Mouse (Mus musculus) ovary, postnatal 36 days (tissue): ENCODE measurements around the gene Armh1.

Experiments
- DNase-seq: peaks from one replicate; pipeline ENCODE4 v3.0.0; 2022; ENCODE audit warnings: low spot score, mixed read lengths

Gene Armh1

GRCm38 (mm10) chr4:117251801-117252316, at the start of gene Armh1, which contains the start of gene Tmem53:
Gene Armh1 (minus strand): TSS chr4:117252125.
Gene Tmem53 (plus strand): TSS chr4:117251951.
- DNase-seq = peak; percentile 94

DNA sequence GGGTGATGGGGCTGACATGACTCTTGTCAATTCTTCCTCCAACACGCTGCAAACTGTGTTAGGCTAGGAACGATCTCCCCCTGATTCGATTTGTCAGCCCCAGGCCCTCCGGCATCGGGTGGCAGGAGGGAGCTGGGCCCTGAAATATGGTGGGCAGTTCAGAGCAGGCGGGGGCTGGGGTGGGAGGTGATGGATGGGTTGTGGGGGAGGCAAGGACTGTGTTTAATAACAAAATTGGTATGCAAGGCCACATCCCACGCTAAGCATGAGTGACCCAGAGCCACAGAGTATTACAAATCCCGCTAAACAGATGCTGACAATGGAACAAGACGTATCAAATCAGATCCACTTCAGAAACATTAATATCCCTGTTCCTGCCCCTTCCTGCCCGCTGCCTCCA, 48.0 kb upstream of the Armh1 start:
- DNase-seq = no peak

DNA sequence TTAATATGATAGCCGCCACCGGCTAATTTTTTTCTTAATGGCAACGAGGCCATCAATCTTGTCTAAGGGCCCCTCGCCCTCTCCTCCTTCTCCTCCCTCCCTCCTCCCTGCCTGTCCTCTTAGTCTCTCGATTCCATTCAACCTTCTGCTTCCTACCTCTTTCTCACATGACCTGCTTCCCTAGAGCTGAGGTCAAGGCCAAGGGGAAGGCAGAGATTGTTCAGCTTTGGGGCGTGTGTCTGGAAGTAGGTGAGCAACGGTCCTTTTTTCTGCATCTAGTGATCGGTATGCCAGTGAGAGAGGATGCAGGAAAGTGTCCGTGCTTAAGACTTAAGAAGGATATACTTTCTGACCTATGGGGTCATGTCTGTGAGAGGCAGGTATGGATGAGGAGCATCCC, 45.9 kb upstream of the Armh1 start:
- DNase-seq = no peak

DNA sequence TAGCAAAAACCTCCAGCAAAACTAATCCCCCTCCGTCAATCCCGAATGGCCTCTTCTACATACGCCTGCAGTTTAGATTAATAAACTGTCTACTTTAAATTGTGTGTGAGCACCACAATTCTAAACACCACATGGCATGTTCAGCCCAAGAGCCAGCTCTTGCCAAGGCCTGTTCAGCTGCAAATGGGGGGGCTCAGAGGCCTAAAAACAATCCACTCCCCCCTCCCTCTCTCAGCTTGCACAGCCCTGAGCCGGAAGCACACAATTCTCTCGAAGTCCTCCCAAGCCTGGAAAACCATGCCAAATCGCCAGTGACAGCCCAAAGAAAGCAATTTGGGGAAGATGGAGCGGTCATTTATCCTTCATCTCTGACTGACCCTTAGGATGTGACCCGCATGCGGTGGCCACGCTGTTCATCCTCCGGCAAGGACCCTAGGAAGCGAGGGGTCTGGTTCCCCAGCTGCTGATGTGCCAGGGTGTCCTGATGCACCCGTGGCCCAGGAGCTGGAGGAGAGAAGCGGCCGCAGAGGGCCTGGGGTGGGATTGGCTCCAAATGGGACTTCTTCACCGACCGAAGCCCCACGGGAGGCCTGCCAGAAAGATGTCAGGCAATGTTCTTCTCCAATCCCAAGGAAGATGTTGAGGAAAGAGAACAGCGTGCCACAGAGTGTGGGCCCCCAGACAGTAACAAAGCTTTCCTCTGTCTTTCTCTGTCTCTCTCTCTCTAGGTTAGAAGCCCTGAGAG, 45.1 kb upstream of the Armh1 start:
- DNase-seq = no peak

DNA sequence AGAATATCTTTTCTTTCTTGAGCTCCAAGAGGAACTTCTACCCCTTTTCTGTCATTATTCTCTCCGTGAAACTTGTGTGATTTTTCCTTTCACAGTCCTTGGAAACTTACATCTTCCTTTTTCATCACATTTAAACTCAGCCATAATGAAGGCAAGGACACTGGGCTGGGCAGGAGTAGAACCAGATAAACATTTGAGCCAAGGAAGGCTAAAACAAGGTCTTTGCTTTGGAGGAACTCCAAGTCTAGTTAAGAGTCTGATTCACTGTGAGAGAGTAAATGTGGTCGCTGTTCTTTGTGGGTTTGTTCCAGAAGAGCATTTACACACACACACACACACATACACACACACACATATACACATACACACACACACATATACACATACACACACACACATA, 39.8 kb upstream of the Armh1 start:
- no peak for DNase-seq

DNA sequence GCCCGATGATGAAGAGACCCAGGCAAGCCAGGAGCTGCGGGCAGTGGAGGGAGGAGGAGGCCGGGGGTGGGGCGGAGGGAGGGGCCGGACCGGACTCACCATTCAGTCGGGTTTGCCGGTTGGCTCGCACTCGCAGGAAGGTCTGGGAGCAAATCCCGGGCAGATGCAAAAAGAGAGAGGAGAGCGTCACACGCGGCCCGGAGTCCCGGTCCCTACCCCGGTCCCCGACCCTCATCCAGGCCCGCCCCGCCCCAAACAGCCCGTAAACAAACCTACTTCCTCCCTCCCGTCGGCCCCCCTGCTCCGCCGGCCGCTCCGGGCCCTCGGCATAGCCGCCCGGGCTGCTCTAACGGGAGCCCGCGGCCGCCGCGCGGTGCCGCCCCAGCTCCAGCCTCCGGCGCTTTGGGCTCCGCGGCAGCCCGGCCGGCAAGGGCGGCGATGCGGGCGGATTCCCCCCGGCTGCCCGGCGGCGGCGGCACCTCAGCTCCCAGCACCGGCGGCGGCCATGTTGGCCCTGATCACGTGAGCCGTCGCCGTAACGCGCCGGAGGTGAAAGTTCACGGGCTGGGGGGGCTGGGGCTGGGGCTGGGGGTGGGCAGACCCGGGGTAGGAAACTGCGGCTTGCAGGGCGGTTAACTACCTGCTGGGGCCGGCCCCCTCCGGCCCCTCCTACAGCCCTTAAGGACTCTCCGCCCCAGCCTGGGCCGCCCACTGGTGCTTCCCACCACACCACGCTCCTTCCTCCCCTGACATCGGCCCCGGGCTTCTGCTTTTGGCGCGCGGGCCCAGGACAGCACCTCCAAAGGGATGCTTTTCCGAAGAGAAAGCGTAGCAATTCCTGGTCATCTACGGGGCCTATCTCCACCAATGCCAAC, 37.2 kb upstream of the Armh1 start:
- DNase-seq = peak; percentile 81

DNA sequence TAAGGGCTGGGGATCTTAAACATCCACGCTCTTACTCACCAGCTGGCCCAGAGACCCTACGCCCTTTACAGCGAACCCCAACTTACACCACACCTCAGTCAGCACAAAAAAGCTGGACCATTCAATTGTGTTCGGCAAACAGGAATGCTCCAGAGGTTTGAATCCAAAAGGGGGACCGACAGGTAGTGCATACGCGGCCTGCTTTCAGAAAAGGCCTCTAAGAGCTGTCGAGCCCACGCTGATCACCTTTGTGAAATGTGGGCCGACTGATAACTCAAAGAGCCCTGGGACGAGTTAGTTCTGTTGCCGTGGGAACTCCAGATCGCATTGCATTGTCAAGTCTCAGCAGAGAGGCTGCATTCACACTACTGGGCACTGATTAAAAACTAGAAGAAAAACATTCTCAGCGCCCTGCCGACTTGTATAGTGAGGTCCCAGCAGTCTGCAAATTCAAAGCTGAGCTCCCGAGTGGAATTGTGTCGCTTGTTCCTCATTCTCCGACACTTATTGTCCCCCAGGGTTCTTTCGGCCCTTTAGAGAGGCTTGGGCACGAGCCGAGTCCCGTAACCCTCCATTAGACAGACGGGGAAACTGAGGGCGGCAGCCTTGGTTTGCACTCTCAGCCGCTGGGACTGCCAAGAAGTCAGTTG, 36.5 kb upstream of the Armh1 start:
- DNase-seq = no peak

DNA sequence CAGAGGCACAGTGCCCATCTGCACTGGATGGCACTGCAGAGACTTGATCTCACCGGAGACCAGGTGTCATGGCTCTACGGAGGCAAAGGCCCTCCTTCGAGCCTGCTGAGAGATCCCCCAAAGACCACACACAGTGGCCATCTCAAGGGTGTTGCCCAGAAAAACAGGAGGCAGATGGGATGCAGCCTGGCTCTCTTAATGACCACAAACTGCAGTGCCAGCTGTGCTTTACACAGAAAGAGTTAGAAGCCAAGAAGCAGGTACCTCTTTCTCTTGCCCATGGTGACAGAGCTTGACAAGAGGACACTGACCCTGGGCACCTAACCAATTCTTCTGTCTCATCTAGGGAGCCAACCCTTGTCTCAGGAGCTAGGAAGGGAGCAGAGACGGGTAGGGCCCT, 32.4 kb upstream of the Armh1 start:
- DNase-seq = no peak

DNA sequence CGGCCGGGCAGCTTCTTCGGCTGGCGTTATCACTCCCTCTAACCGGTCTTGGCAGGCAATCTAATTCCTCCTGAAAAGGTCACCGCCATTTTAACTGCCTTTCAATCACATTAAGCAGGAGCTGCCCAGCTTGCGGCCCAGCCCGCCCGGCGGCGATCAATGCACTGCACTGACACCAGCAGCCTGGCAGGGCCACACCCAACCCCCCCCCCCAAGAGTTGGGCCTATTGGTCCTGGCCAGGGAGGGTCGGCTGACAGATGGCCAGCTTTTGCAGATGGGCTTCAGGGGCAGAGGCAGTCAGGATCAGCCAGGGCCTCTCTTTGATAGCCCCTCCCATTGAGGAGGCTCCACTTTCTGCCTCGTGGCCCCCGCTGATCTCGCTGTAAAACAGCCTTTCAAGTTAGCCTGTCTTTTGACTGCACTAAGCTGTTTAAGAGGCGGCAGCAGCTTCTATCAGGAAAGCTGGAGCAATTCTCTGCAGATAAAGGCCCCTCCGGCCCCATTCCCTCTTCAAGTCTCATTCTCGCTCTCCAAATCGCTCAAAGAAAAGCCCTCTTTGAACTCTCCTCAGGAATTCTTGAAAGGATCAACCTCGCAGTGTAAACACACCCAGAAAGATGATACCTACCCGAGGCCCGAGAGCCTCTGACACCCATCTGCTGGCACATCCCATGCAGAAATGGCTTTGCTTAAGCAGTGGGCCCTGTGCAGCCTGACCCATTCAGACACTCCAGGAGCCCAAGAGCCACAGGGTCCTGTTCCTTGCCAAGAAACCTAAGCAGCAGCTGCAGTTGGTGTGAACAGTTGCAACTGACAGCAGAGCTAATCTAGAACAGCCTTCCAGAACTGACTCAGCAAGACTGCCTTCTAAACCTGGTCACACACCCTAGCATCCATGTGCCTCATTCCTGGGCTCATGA, 31.6 kb upstream of the Armh1 start:
- no peak for DNase-seq

GRCm38 (mm10) chr4:117281090-117281845, 29.3 kb upstream of the Armh1 start:
- no peak for DNase-seq

DNA sequence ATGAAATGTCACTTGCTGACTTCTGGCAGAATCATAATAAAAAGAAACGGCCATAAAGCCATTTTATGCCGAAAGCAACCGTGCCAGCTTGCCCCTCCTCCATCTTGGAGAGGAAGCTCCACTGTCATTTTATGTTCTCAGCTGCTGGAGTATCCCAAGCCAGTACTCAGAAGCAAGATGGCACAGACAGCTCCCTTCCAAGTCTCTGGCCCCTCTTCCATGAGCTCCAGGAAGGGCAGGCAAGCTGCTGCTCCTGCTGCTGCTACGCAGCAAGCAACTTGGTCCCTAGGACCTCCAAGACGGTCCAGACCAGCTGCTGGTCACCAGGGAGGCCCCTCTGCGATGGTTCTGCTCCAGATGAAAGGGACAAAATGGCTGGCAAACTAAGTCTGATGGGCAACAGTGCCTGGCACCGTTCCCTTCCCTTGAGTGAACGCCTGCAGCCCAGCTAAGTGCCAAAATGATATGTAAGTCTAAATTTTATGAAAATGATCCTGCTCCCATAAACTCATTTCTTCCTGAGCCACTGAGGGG, 28.5 kb upstream of the Armh1 start:
- DNase-seq = no peak

- DNase-seq = no peak
Observed at GRCm38 (mm10) chr4:117279253-117279642, 27.3 kb upstream of the Armh1 start.

DNA sequence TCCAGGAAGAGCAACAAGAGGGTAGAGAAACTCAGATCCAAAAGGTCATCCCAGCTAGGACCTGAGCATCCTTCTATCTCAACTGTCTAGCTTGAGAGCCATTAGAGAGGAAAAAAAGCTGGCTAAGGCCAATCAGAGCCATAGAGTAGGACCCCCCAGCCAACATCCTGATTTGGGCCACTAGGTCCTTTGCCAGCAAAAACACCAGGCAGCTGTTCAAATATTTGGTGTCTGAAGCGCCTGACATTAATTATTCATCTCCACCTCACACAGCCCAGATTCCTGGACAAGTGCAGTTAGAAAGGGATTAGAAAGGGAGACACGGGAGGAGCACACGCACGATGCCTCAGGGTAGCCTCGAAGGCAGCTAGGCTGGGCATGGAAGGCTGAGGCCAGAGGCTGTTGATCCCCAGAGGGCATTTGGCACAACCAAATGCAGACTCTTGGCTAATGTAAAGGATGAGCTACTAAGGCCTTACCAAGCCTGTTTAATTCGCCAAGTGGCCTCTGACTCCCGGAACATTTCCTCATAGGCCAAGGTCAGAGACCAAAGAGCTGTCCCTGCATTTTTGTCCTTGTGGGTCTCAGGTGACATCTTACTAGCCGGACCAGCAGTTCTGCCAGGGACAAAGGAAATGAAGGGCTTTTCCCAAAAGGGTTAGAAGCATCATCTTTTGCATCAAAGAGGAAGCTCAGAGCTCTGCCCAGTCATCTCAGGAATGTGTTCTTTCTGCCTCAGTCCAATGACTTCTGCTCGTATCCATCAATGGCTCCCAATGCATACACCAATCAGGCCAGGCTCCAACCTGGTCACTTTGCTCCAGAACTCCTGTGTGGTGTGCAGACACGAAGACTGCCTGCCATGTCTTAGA, 26.7 kb upstream of the Armh1 start:
- no peak for DNase-seq

DNA sequence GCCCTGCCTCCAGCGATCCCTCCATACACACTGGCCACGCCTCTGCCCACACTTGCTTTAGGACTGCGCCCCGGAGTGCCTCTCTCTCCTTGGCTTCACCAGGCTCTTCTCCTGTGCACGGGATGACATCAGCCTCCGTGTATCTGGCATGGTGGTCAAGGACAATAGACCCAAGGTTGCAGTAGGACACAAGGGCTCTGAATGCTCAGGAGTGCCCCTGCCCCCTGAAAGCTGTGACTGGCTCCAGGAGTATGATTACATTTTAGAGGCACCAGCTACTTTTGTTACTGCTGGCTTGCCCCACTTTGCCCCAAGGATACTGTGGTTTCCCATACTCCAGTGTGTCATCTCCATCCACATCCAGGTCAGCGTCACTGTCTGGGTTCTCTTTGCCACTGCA, 25.8 kb upstream of the Armh1 start:
- DNase-seq = no peak

DNA sequence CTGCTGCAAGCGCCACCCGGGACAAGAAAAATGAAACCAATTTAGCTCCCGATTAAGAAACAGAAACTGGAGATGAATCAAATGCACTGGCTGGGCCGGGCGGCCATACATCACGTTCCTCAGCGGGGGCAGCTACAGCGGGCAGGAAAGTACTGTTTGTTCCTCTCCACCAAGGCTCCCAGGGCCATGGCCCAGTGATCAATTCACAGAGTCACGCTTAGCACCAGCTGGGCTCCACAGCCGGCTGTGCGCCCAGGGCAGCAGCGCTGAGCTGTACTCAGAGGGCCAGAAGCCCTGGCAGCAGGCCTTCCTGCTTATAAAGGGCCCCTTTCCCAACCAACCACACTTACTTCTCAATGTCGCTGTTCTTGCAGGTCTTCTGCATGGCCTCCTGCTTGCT, 25.1 kb upstream of the Armh1 start:
- DNase-seq = peak; percentile 31

DNA sequence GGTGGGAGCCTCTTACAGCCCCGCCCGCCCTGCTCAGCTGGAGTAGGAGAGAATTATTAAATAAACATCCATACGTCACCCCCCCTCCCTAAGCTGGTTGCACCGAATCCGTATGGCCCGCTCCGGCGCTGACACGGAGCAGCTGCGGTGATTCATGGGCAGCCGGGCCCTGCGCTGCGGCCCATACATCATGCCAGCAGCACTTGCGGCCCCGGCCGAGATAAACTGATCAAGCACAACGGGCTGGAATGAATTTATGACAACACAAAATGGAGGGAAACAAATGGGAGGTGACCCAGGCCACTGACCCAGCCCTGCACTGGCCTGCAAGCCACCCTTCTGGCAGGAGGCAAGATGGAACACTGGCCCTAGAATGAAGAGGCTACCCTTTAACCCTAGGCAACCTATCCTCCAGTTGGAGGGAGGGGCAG, 24.4 kb upstream of the Armh1 start:
- DNase-seq = no peak

GRCm38 (mm10) chr4:117274720-117275119, 22.8 kb upstream of the Armh1 start:
- DNase-seq = no peak

DNA sequence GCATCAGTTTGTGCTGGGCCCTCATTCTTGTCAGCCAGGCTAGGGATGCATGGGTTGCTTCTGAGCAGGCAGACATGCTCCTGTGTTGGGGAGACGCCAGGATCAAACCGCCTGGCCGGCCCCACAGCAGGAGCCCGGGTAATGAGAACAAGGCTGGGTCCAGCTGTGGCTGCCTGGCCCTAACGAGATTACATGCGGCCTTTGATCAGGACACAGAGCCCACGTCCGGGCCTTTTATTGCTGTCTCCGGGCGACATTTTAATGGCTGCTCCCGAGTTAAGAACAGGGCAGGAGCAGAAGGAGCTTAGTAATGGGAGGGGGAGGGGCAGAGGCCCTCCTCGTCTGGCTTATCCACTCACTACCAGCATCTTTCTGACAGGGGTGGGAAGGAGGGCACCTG, 20.5 kb upstream of the Armh1 start:
- DNase-seq = no peak

- DNase-seq = peak; percentile 71
Observed at GRCm38 (mm10) chr4:117270278-117270677, 18.4 kb upstream of the Armh1 start.
